Mouse (Mus musculus) stomach, embryonic 15.5 days (tissue): ENCODE results near the gene Cyp2d22. TPM values are rescaled to one million over a fixed set of nuclear protein-coding genes. Genes with fewer than 3 reads are reported as not detected.

Experiments used
- ATAC-seq: fragments of 200-750 bp; cut with Nextera tagmentation; 2 replicates; pipeline ENCODE4 v1.8.0; 2017; ENCODE audit warnings: low read depth, moderate number of reproducible peaks, moderate TSS enrichment; ENCODE audit not compliant: insufficient read depth, low FRiP score
- H3K27ac ChIP-seq: fragments of 300-500 bp; sonication (generic); 2 replicates; pipeline ENCODE4 v1.5.1; 2015; ENCODE audit warnings: mild to moderate bottlenecking, inconsistent platforms
- H3K27me3 ChIP-seq: fragments of 300-500 bp; sonication (generic); replicated peaks from 2 replicates; pipeline ENCODE4 v1.6.1; 2015; ENCODE audit warnings: inconsistent platforms
- H3K36me3 ChIP-seq: fragments of 300-500 bp; sonication (generic); 2 replicates; pipeline ENCODE4 v1.6.1; 2015; ENCODE audit warnings: inconsistent platforms
- H3K4me1 ChIP-seq: fragments of 300-500 bp; sonication (generic); 2 replicates; pipeline ENCODE4 v1.6.1; 2015; ENCODE audit warnings: inconsistent platforms
- H3K4me2 ChIP-seq: fragments of 300-500 bp; sonication (generic); 2 replicates; pipeline ENCODE4 v1.6.1; 2015; ENCODE audit warnings: mild to moderate bottlenecking, inconsistent platforms
- H3K4me3 ChIP-seq: fragments of 300-500 bp; sonication (generic); replicated peaks from 2 replicates; pipeline ENCODE4 v1.5.1; 2015; ENCODE audit warnings: inconsistent platforms
- H3K9ac ChIP-seq: fragments of 300-500 bp; sonication (generic); 2 replicates; pipeline ENCODE4 v1.6.1; 2015; ENCODE audit warnings: inconsistent platforms
- H3K9me3 ChIP-seq: fragments of 300-500 bp; sonication (generic); 2 replicates; pipeline ENCODE4 v1.6.1; 2016; ENCODE audit warnings: inconsistent platforms
- WGBS: fragments of 180-500 bp; shearing (Covaris S2); methylation state at CpG from one replicate; pipeline ENCODE4 v1.1.7; 2015; 5-methylcytosine and 5-hydroxymethylcytosine counted together
- polyA plus RNA-seq: library from polyadenylated mRNA; unstranded; fragments of >200 nt; fragmentation: Nextera tagmentation; extraction: Ambion mirVana; gene quantifications from 2 replicates; pipeline ENCODE4 v1.2.1, GENCODE M21; 2015

The Cyp2d22 gene
- polyA plus RNA-seq, 1 experiment from 2014 or later = 14.3 TPM

DNA sequence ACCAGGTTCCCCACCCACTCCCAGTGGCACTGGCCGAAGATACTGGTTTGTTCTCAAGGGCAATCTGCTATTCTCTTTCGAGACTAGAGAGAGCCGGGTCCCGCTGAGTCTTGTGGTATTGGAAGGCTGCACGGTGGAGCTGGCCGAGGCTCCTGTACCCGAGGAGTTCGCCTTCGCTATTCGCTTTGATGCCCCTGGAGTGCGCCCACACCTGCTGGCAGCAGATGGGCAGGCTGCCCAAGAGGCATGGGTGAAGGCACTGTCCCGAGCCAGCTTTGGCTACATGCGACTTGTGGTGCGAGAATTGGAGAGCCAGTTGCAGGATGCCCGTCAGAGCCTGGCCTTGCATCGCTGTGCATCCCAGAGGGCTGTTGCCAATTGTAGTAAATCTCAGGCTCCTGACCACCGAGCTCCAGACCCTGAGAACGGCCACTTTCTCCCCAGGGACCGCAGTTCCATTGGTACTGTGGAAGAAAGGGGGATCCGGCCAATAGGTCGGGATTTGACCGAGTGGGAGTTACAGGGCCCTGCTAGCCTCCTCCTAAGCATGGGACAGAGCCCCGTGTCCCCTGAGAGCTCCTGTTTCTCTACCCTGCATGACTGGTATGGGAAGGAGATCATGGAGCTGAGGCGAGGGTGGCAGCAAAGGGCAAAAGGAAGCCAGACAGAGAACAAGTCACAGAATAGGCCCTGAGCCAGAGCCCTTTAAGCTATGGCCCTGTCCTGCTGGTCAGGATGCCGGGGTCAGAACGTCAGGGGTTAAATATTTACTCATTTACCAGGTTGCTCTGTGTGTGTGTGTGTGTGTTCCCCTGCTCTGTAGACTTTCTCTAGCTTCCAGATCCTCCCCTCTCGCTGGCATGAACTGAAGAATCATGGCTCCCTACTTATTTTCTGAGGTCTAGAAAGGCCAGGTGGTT lies 36.4 kb downstream of the Cyp2d22 start:
- Histone ChIP-seq H3K27ac (no peak overlapping the region; the same call in 1 of the 2 replicates), H3K9me3 (no peaks in the 10 kb centered on the region), H3K4me3 (no peak overlapping the region), H3K4me2 (no peak overlapping the region), H3K9ac (no peak overlapping the region), H3K27me3 (no peaks in the 10 kb centered on the region), H3K4me1 (peaks cover 34% of the 10 kb centered on the region), H3K36me3 (peaks cover 14% of the 10 kb centered on the region; the same call in 1 of the 2 replicates)
- ATAC-seq = no peak
- 84% methylated on average over 27 of the region's 27 CpGs for WGBS

DNA sequence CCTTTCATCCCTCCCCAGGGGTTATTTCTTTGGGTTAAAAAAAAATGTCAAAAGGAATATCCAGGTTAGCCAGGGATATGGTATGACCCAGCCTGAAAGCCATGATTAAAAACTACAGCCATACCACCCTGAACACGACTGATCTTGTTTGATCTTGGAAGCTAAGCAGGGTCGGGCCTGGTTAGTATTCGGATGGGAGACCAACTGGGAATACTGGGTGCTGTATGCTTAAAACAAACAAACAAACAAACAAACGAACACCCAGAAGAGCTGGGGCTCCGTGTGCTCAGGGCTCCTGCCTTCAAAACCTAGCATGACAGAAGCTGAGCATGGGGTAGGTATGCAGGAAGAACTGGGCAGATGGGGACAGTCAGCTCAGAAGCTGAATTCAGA lies 37.5 kb downstream of the Cyp2d22 start:
- Histone ChIP-seq H3K9me3 (no peaks in the 10 kb centered on the region), H3K36me3 (0 out of 2 replicates have a peak, but pooled peaks cover 4% of the 10 kb centered on the region), H3K4me1 (peaks cover 42% of the 10 kb centered on the region), H3K9ac (no peak overlapping the region), H3K27ac (peak overlapping the region; percentile 88), H3K4me3 (no peak overlapping the region), H3K4me2 (peak overlapping the region; percentile 83), H3K27me3 (no peaks in the 10 kb centered on the region)
- ATAC-seq = no peak
- 74% methylated on average over 5 of the region's 5 CpGs for WGBS

DNA sequence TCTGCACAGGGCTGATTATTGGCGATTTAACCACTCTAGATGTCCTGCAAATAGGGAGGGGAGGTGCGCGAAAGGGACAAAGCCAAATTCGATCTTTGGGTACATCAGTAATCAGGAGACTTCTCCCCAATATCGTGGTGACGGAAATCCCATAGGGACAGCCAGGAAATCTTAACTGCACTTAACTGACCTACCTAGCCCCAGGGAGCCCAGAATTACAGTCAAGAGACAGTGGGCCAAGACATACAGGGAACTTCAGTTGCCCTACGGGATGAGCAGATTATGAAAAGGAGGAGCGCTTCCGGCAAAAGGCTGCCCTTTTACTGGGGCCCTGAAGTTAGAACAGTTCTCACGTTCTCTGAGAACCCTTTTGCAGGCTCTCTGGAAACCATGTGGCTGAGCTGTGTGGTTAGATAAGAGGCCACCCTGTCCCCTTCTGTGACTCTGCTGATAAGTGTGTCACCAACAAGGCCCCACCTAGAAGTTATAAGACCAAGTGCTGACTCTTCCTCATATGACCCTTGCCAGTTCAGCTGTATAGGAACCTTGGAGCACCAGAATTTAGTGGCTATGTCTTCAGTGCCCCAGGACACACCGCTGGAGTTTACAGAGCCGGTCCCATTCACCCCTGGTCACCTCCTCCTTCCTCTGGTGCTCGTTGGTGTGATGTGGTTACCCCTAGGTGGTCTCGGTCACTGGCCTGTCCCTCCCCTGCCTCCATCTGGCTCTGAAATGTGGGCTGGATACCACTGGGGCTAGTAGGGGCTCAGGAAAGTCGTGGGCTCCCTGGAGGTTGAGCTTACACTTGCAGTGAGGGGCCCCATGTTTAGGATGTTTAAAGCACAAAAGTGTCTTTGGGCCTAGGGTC lies 38.2 kb downstream of the Cyp2d22 start:
- H3K27ac ChIP-seq = peak overlapping the region; percentile 88
- H3K4me3 ChIP-seq = peak overlapping the region; percentile 59
- peaks cover 40% of the 10 kb centered on the region for H3K4me1 ChIP-seq
- WGBS = 46% methylated on average over 15 of the region's 15 CpGs
- peak overlapping the region; percentile 83 for H3K4me2 ChIP-seq
- H3K9me3 ChIP-seq = no peaks in the 10 kb centered on the region
- peak overlapping the region; percentile 53; the same call in 1 of the 2 replicates for H3K9ac ChIP-seq
- H3K27me3 ChIP-seq = no peaks in the 10 kb centered on the region
- H3K36me3 ChIP-seq = 0 out of 2 replicates have a peak, but pooled peaks cover 4% of the 10 kb centered on the region
- peak; percentile 15; the same call in 1 of the 2 replicates for ATAC-seq

DNA sequence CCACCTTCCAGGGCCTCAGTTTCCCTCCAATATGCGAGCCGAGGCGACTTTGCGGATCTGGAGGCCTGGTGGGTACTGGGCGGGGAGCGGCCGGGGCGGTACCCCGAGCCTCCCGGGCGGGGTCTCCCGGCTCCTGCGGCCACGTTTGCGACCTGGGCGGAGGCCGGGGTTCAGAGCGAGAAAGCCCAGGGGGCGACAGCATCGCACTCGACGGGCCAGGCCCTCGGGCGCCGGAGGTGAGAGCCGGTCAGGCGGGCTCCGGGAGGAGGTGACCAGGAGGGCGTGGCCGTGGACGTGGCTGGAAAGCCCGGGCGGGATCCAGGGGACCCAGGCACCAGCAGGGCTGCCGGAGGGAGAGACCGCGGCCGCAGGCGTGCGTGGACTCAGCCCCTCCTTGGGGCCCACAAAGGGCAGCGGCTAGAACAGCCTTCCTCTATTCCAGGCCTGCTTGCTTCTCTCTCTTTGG lies 39.0 kb downstream of the Cyp2d22 start:
- no peaks in the 10 kb centered on the region for H3K27me3 ChIP-seq
- H3K4me2 ChIP-seq = peak overlapping the region; percentile 83
- H3K36me3 ChIP-seq = 0 out of 2 replicates have a peak, but pooled peaks cover 8% of the 10 kb centered on the region
- H3K27ac ChIP-seq = peak overlapping the region; percentile 88
- peak overlapping the region; percentile 53 for H3K9ac ChIP-seq
- H3K4me1 ChIP-seq = peaks cover 38% of the 10 kb centered on the region
- ATAC-seq = peak; percentile 11; the same call in 1 of the 2 replicates
- 1% methylated on average over 39 of the region's 40 CpGs for WGBS
- no peaks in the 10 kb centered on the region for H3K9me3 ChIP-seq
- peak overlapping the region; percentile 59 for H3K4me3 ChIP-seq

DNA sequence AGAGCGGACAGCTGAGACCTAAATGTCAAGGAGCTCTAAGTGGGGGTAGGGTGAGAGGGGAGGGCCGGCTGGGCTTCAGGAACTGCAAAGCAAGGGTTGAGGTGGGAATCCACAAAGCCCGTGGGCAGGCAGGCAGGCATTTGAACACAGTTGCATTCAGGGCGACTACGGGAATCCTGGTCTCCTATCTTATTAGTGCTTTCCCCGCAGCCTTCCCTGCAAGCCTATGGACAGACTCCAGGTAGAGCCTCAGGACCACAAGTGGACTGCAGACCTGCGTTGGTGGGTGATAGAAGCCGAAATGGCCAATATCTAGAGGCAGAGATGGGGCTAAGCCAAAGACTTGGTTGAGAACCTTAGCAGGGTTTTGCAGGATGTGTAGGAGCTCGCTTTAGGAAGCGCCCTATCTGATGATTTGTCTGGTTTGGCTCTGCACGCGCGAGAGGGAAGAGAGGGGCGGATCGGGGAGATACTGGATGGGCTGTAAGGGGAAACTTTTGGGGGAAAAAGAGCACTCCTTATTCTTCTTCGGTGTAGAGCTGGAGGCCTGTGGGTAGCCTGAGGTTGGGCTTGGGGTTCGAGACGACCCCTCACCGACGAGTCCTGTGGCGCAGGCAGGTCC lies 39.5 kb downstream of the Cyp2d22 start:
- 27% methylated on average over 21 of the region's 21 CpGs for WGBS
- Histone ChIP-seq H3K36me3 (0 out of 2 replicates have a peak, but pooled peaks cover 8% of the 10 kb centered on the region), H3K9ac (peak overlapping the region; percentile 53), H3K4me3 (peak overlapping the region; percentile 59), H3K27me3 (no peaks in the 10 kb centered on the region), H3K27ac (peak overlapping the region; percentile 88), H3K9me3 (no peaks in the 10 kb centered on the region), H3K4me2 (peak overlapping the region; percentile 83), H3K4me1 (peaks cover 38% of the 10 kb centered on the region)
- no peak for ATAC-seq

DNA sequence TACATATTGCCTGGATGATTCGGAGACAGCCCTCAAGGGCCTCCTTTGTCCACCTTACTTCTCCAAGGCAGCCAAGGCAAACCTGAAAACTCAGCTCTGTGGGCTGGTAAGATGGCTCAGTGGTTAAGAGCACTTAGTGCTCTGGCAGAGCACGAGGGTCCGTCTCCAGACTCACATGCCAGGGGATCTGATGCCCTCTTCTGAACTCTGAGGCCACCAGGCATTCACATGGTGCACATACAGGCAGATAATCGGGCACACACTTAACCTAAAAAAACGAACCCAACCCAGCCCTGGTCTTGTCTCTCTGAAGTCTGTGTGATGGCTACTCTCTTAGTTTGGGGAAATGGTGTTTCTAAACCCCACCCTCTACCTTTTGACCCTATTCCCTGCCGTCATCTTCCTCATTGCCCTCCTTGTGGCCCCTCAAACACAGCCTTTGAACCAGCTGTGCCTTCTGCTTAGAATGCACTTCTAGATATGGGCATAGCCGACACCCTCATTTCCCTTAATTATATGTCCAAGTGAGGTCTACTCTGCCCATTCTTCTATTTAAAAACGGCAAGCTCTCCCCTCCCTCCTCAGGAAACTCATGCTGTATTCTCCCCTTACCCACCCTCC lies 40.3 kb downstream of the Cyp2d22 start:
- peak overlapping the region; percentile 83; the same call in 1 of the 2 replicates for H3K4me2 ChIP-seq
- no peak overlapping the region for H3K4me3 ChIP-seq
- no peak overlapping the region for H3K9ac ChIP-seq
- H3K27ac ChIP-seq = peak overlapping the region; percentile 88
- WGBS = 62% methylated on average over 8 of the region's 8 CpGs
- H3K27me3 ChIP-seq = no peaks in the 10 kb centered on the region
- no peaks in the 10 kb centered on the region for H3K9me3 ChIP-seq
- H3K4me1 ChIP-seq = peaks cover 38% of the 10 kb centered on the region
- 0 out of 2 replicates have a peak, but pooled peaks cover 8% of the 10 kb centered on the region for H3K36me3 ChIP-seq
- ATAC-seq = no peak

DNA sequence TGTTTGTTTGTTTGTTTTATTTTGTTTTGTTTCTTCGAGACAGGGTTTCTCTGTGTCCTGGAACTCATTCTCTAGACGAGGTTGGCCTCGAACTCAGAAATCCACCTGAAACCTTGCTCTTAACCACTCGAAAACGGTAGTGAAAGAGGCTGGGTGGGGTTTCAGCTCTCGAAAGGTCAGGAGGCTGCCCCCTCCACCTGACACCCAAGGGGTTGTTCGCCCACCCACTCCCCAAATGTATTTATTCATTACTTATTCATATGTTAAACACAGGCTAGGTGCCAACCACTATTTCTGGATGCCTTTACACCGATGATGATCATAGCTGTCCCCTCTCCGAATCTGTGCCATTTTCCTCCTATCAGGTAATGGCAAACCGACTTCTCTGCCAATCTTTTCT lies 40.9 kb downstream of the Cyp2d22 start:
- Histone ChIP-seq H3K9ac (0 out of 2 replicates have a peak overlapping the region, but pooled peaks have one; percentile 53), H3K9me3 (no peaks in the 10 kb centered on the region), H3K27me3 (no peaks in the 10 kb centered on the region), H3K4me1 (peaks cover 38% of the 10 kb centered on the region), H3K4me2 (peak overlapping the region; percentile 67), H3K4me3 (peak overlapping the region; percentile 65), H3K36me3 (0 out of 2 replicates have a peak, but pooled peaks cover 8% of the 10 kb centered on the region), H3K27ac (peak overlapping the region; percentile 88; the same call in 1 of the 2 replicates)
- 53% methylated on average over 10 of the region's 10 CpGs for WGBS
- no peak for ATAC-seq

DNA sequence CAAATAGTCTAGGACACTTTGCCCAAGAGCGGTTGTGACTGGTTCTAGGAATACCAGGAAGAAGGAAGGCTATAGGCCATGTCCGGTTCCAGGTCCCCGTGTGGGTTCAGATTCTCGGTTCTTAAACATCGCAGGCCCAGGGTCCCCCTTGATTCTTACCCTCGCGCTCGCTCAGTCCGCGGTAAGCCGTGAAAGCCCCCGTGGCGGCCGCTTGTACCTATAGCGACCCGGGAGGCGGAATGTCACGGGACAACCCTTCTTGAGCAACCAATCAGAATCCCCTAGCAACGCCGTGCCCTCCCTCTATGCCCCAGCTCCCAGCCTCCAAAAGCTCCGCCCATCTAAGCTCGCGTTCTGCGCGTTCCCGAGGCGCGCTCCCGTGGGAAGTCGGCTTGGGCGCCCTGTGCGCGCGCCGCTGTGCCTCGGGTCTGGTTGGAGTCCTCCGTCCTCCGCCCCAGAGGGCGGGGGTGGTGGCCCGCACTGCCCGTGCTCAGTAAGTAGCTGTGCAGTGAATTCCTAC lies 41.4 kb downstream of the Cyp2d22 start, which contains the start of the genes Naga, Pheta2 and Smdt1:
TSS of gene Naga (minus strand) at position 333 of the 520 bp plus-strand sequence.
TSS of gene Pheta2 (plus strand) at position 350 of the 520 bp plus-strand sequence.
TSS of gene Smdt1 (plus strand) at position 367 of the 520 bp plus-strand sequence.
- Histone ChIP-seq H3K27me3 (no peaks in the 10 kb centered on the region), H3K36me3 (0 out of 2 replicates have a peak, but pooled peaks cover 6% of the 10 kb centered on the region), H3K4me2 (peak within 1 kb of the TSS; percentile 67), H3K4me3 (peak within 1 kb of the TSS; percentile 65), H3K4me1 (peaks cover 38% of the 10 kb centered on the region), H3K9ac (peak within 1 kb of the TSS; percentile 53), H3K27ac (peak within 1 kb of the TSS; percentile 88), H3K9me3 (no peaks in the 10 kb centered on the region)
- ATAC-seq = peak; percentile 89
- WGBS = 0% methylated on average over 41 of the region's 41 CpGs

DNA sequence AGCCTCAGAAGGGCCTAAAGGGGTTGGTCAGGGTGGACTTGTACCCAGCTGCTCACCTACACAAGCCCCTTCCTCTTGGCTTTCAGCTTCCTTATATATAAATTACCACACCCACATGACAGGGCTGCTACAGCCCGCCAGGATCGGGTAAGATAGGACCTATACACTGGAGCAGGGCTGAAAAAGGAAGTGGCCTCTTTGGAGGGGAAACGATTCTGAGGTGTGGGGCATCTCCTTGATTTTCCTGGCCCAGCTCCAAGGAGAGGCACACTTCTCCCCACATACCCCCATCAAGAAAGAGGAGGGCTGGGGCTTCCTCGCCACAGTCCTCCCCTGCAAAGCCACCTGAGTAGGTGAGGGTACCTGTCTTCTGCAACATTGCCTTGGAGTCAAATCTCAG lies 42.2 kb downstream of the Cyp2d22 start:
- H3K9ac ChIP-seq = peak overlapping the region; percentile 53
- 12% methylated on average over 4 of the region's 4 CpGs for WGBS
- H3K4me1 ChIP-seq = peaks cover 38% of the 10 kb centered on the region
- H3K36me3 ChIP-seq = 0 out of 2 replicates have a peak, but pooled peaks cover 3% of the 10 kb centered on the region
- H3K4me3 ChIP-seq = peak overlapping the region; percentile 65
- H3K4me2 ChIP-seq = peak overlapping the region; percentile 67
- H3K9me3 ChIP-seq = no peaks in the 10 kb centered on the region
- no peak for ATAC-seq
- no peaks in the 10 kb centered on the region for H3K27me3 ChIP-seq
- H3K27ac ChIP-seq = peak overlapping the region; percentile 70; the same call in 1 of the 2 replicates

DNA sequence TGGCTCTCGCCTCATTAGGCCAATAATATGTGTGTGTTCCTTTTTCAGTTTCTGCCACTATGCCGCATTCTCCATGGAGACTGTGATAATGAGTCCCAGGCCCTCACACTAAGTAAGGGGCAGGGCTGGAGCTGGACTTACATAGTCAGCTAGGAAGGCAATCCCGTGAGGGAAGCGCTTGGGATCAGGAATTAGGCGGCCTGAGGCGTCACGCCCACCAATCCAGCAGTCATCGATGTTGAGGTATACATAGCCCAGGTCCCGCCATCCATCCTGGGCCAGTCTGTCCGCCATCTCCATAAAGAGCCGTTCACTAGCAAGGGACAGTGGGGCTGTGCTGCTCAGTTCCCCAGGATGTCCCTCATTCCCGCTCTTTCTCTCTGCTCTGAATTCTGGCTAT lies 43.4 kb downstream of the Cyp2d22 start:
- Histone ChIP-seq H3K4me3 (no peak overlapping the region), H3K4me1 (peaks cover 30% of the 10 kb centered on the region), H3K4me2 (no peak overlapping the region), H3K9ac (no peak overlapping the region), H3K27me3 (no peaks in the 10 kb centered on the region), H3K9me3 (no peaks in the 10 kb centered on the region), H3K27ac (no peak overlapping the region), H3K36me3 (0 out of 2 replicates have a peak, but pooled peaks cover 4% of the 10 kb centered on the region)
- WGBS = 89% methylated on average over 12 of the region's 12 CpGs
- ATAC-seq = no peak
